Mouse (Mus musculus) midbrain, embryonic 11.5 days (tissue): ENCODE results near the gene Ttc4. TPM values are rescaled to one million over a fixed set of nuclear protein-coding genes. Genes with fewer than 3 reads are reported as not detected.
A peak's percentile ranks its signal among the peaks of the same experiment; 100 is the strongest.

Experiments used
- ATAC-seq: fragments of 200-750 bp; cut with Nextera tagmentation; 2 replicates; pipeline ENCODE4 v1.8.0; 2017; ENCODE audit warnings: moderate TSS enrichment, moderate library complexity; ENCODE audit not compliant: low FRiP score
- DNase-seq: peaks from one replicate; pipeline ENCODE4 v3.0.0; 2015; ENCODE audit warnings: low spot score; ENCODE audit errors: missing footprints
- H3K27ac ChIP-seq: fragments of 300-500 bp; sonication (generic); 2 replicates; pipeline ENCODE4 v1.5.1; 2014; ENCODE audit warnings: low read depth, low read length
- H3K27me3 ChIP-seq: fragments of 300-500 bp; sonication (generic); 2 replicates; pipeline ENCODE4 v1.6.1; 2014; ENCODE audit warnings: mild to moderate bottlenecking, low read length, moderate library complexity, mixed read lengths; ENCODE audit not compliant: control insufficient read depth, insufficient read depth
- H3K36me3 ChIP-seq: fragments of 300-500 bp; sonication (generic); 2 replicates; pipeline ENCODE4 v1.6.1; 2014; ENCODE audit warnings: mild to moderate bottlenecking, low read length, moderate library complexity, mixed read lengths; ENCODE audit not compliant: control insufficient read depth, insufficient read depth
- H3K4me1 ChIP-seq: fragments of 300-500 bp; sonication (generic); 2 replicates; pipeline ENCODE4 v1.6.1; 2014; ENCODE audit warnings: low read length; ENCODE audit not compliant: control insufficient read depth, insufficient read depth
- H3K4me2 ChIP-seq: fragments of 300-500 bp; sonication (generic); 2 replicates; pipeline ENCODE4 v1.6.1; 2014; ENCODE audit warnings: mild to moderate bottlenecking, moderate library complexity
- H3K4me3 ChIP-seq: fragments of 300-500 bp; sonication (generic); 2 replicates; pipeline ENCODE4 v1.5.1; 2014; ENCODE audit warnings: low read depth, low read length
- H3K9ac ChIP-seq: fragments of 300-500 bp; sonication (generic); 2 replicates; pipeline ENCODE4 v1.6.1; 2014; ENCODE audit warnings: low read length
- H3K9me3 ChIP-seq: fragments of 300-500 bp; sonication (generic); 2 replicates; pipeline ENCODE4 v1.6.1; 2016; ENCODE audit warnings: low read length; ENCODE audit not compliant: control insufficient read depth
- WGBS: fragments of 180-500 bp; shearing (Covaris S2); extraction: QIAGEN DNeasy Blood & Tissue Kit; methylation state at CpG from one replicate; pipeline ENCODE4 v1.1.7; 2014; 5-methylcytosine and 5-hydroxymethylcytosine counted together
- polyA plus RNA-seq: library from polyadenylated mRNA; unstranded; fragments of >200 nt; fragmentation: Nextera tagmentation; extraction: Ambion mirVana; gene quantifications from 2 replicates; pipeline ENCODE4 v1.2.1, GENCODE M21; 2014

Ttc4 gene
- polyA plus RNA-seq, 1 experiment from 2014 or later = 97.3 TPM

- peaks cover 21% of the 10 kb centered on the region for H3K27me3 ChIP-seq
- H3K4me1 ChIP-seq = no peaks in the 10 kb centered on the region
- peak; percentile 44 for DNase-seq
- 89% methylated on average over 10 of the region's 10 CpGs for WGBS
- no peak overlapping the region for H3K4me2 ChIP-seq
- H3K9ac ChIP-seq = no peak overlapping the region
- H3K36me3 ChIP-seq = no peaks in the 10 kb centered on the region
- ATAC-seq = no peak
- H3K27ac ChIP-seq = no peak overlapping the region
- no peaks in the 10 kb centered on the region for H3K9me3 ChIP-seq
- H3K4me3 ChIP-seq = no peak overlapping the region
Observed at GRCm38 (mm10) chr4:106624271-106624670, 54.5 kb downstream of the Ttc4 start.

GRCm38 (mm10) chr4:106622712-106623111, 56.0 kb downstream of the Ttc4 start:
- peak; percentile 75 for DNase-seq
- no peak for ATAC-seq
- Histone ChIP-seq H3K27ac (no peak overlapping the region), H3K4me2 (no peak overlapping the region), H3K36me3 (no peaks in the 10 kb centered on the region), H3K9ac (no peak overlapping the region), H3K9me3 (no peaks in the 10 kb centered on the region), H3K4me3 (no peak overlapping the region), H3K4me1 (no peaks in the 10 kb centered on the region), H3K27me3 (peaks cover 21% of the 10 kb centered on the region)
- WGBS = 31% methylated on average over 28 of the region's 28 CpGs

GRCm38 (mm10) chr4:106622030-106622493, 56.7 kb downstream of the Ttc4 start, which contains the start of gene Ttc22:
Ttc22 (plus strand) TSS chr4:106622432.
- 31% methylated on average over 16 of the region's 16 CpGs for whole genome bisulfite sequencing

GRCm38 (mm10) chr4:106621428-106621827, 57.3 kb downstream of the Ttc4 start:
- no peak overlapping the region for H3K4me3 ChIP-seq
- H3K27me3 ChIP-seq = peaks cover 21% of the 10 kb centered on the region
- H3K9ac ChIP-seq = no peak overlapping the region
- H3K27ac ChIP-seq = no peak overlapping the region
- WGBS = 75% methylated on average over 3 of the region's 3 CpGs
- H3K4me1 ChIP-seq = peaks cover 4% of the 10 kb centered on the region; the same call in 1 of the 2 replicates
- no peak for ATAC-seq
- DNase-seq = no peak
- no peak overlapping the region for H3K4me2 ChIP-seq
- H3K9me3 ChIP-seq = no peaks in the 10 kb centered on the region
- no peaks in the 10 kb centered on the region for H3K36me3 ChIP-seq

More at GRCm38 (mm10) chr4:106622030-106622493, 56.7 kb downstream of the Ttc4 start, which contains the start of gene Ttc22:
- no peaks in the 10 kb centered on the region for H3K36me3 ChIP-seq
- peaks cover 21% of the 10 kb centered on the region for H3K27me3 ChIP-seq
- H3K4me2 ChIP-seq = no peak within 1 kb of the TSS
- peaks cover 2% of the 10 kb centered on the region; the same call in 1 of the 2 replicates for H3K4me1 ChIP-seq
- no peak within 1 kb of the TSS for H3K27ac ChIP-seq
- no peaks in the 10 kb centered on the region for H3K9me3 ChIP-seq
- no peak within 1 kb of the TSS for H3K4me3 ChIP-seq
- DNase-seq = peak; percentile 76
- H3K9ac ChIP-seq = no peak within 1 kb of the TSS
- ATAC-seq = no peak

GRCm38 (mm10) chr4:106618898-106619297, 59.8 kb downstream of the Ttc4 start:
- WGBS = 78% methylated on average over 4 of the region's 4 CpGs
- no peak overlapping the region for H3K4me2 ChIP-seq
- no peak overlapping the region for H3K4me3 ChIP-seq
- no peak overlapping the region for H3K27ac ChIP-seq
- peaks cover 21% of the 10 kb centered on the region for H3K27me3 ChIP-seq
- DNase-seq (no peak), ATAC-seq (no peak)
- no peaks in the 10 kb centered on the region for H3K9me3 ChIP-seq
- peaks cover 4% of the 10 kb centered on the region; the same call in 1 of the 2 replicates for H3K4me1 ChIP-seq
- no peak overlapping the region for H3K9ac ChIP-seq
- no peaks in the 10 kb centered on the region for H3K36me3 ChIP-seq

GRCm38 (mm10) chr4:106617056-106617455, 61.7 kb downstream of the Ttc4 start, which contains the start of gene Lexm:
Lexm (minus strand) TSS chr4:106617241.
- Histone ChIP-seq H3K27me3 (peaks cover 6% of the 10 kb centered on the region), H3K36me3 (no peaks in the 10 kb centered on the region), H3K27ac (no peak within 1 kb of the TSS), H3K4me1 (peaks cover 4% of the 10 kb centered on the region; the same call in 1 of the 2 replicates), H3K9me3 (no peaks in the 10 kb centered on the region), H3K4me3 (peak within 1 kb of the TSS; percentile 8; the same call in 1 of the 2 replicates), H3K4me2 (peak within 1 kb of the TSS; percentile 33), H3K9ac (peak within 1 kb of the TSS; percentile 7; the same call in 1 of the 2 replicates)
- WGBS = under 1% methylated on average over 18 of the region's 19 CpGs
- DNase-seq = peak; percentile 85
- no peak; the same call in 1 of the 2 replicates for ATAC-seq

- Histone ChIP-seq H3K4me3 (no peak overlapping the region), H3K27me3 (no peaks in the 10 kb centered on the region), H3K9me3 (no peaks in the 10 kb centered on the region), H3K27ac (no peak overlapping the region), H3K4me2 (no peak overlapping the region), H3K4me1 (peaks cover 4% of the 10 kb centered on the region; the same call in 1 of the 2 replicates), H3K36me3 (no peaks in the 10 kb centered on the region), H3K9ac (no peak overlapping the region)
- ATAC-seq = no peak
- peak; percentile 59 for DNase-seq
- WGBS = 82% methylated on average over 12 of the region's 12 CpGs
Observed at GRCm38 (mm10) chr4:106615637-106616036, 63.1 kb downstream of the Ttc4 start.

- DNase-seq (peak; percentile 8), ATAC-seq (no peak)
- Histone ChIP-seq H3K27ac (no peak overlapping the region), H3K36me3 (no peaks in the 10 kb centered on the region), H3K9ac (no peak overlapping the region), H3K9me3 (no peaks in the 10 kb centered on the region), H3K4me1 (peaks cover 4% of the 10 kb centered on the region; the same call in 1 of the 2 replicates), H3K4me3 (no peak overlapping the region), H3K4me2 (no peak overlapping the region), H3K27me3 (no peaks in the 10 kb centered on the region)
- WGBS = 85% methylated on average over 9 of the region's 9 CpGs
Observed at GRCm38 (mm10) chr4:106614881-106615280, 63.9 kb downstream of the Ttc4 start.

GRCm38 (mm10) chr4:106614180-106614797, 64.5 kb downstream of the Ttc4 start:
- ATAC-seq (peak; percentile 71), DNase-seq (peak; percentile 97)
- no peak overlapping the region for H3K9ac ChIP-seq
- peaks cover 4% of the 10 kb centered on the region; the same call in 1 of the 2 replicates for H3K4me1 ChIP-seq
- H3K4me3 ChIP-seq = no peak overlapping the region
- H3K27ac ChIP-seq = no peak overlapping the region
- no peaks in the 10 kb centered on the region for H3K36me3 ChIP-seq
- WGBS = 42% methylated on average over 7 of the region's 7 CpGs
- H3K4me2 ChIP-seq = no peak overlapping the region
- no peaks in the 10 kb centered on the region for H3K27me3 ChIP-seq
- H3K9me3 ChIP-seq = no peaks in the 10 kb centered on the region
